Mouse (Mus musculus) heart, postnatal 36 days (tissue): ENCODE results near the gene Slc8a3. TPM values are rescaled to one million over a fixed set of nuclear protein-coding genes. Genes with fewer than 3 reads are reported as not detected.

Experiments used
- DNase-seq, 2 experiments: peaks; one replicate each; pipeline ENCODE4 v3.0.0; 2021 to 2022
- intact Hi-C: fragments of 180-260 bp; cut with DNase I; formaldehyde crosslinking; loops from one replicate; pipeline ENCODE4 v1.15.1; 2025
- total RNA-seq, 2 experiments: library from RNA; stranded (reverse); gene quantifications; 2 replicates each; pipeline ENCODE4 v1.2.3; 2021

Gene Slc8a3
- total RNA-seq, 2 experiments from 2014 or later: 0.22 TPM; not detected in 1

DNA sequence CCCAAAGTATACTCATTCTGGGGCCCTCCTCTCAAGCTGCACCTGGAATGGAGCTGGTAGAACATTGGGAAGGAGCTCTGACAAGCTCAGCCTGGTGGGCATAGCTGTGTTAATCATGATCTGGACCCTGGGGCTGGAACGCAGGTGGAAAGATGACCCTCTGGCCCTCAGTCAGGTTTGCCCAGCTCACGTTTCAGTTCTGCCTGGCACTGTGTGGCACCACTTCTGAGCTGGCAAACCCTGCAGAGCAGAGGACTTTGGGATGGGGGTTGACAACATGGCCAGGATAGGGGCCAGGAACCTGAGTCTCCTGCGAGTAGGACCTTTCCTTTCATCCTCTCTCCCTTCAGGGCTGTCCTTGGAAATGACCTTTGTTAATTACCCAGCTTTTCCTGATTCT is 146.3 kb downstream of the Slc8a3 start:
- intact Hi-C loops: no loop called here
- DNase-seq: no peak

DNA sequence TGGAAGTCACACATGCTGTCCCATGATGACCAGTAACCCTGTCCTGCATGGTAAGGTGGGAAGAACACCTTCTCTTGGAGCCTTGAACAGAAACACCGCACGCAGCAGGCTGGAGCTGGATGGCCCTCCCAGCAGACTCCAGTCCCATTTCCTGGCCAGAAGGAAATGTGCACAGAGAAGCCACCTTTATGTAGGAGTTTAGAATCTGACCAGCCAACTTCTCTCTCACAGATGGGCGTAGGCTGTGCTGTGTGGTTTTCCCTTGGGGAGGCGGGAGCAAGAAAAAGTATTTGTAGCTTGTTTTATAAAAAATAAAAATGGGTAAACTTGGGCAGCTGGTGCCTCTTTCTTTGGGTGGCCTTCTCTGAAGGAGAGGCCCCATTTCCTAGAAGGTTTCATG is 146.9 kb downstream of the Slc8a3 start:
- DNase-seq: no peak
- intact Hi-C loops: no loop called here

- intact Hi-C loops: no loop called here
- DNase-seq: no peak
Measured at GRCm38 (mm10) chr12:81184967-81185366, 148.0 kb downstream of the Slc8a3 start.

- intact Hi-C loops: loop anchor here (1.0 kb wide), 1 partner anchor 200 kb away; no protein-coding TSS in a partner anchor
- peak; percentile 63 to 73 for DNase-seq
Measured at GRCm38 (mm10) chr12:81182073-81182472, 150.9 kb downstream of the Slc8a3 start.

DNA sequence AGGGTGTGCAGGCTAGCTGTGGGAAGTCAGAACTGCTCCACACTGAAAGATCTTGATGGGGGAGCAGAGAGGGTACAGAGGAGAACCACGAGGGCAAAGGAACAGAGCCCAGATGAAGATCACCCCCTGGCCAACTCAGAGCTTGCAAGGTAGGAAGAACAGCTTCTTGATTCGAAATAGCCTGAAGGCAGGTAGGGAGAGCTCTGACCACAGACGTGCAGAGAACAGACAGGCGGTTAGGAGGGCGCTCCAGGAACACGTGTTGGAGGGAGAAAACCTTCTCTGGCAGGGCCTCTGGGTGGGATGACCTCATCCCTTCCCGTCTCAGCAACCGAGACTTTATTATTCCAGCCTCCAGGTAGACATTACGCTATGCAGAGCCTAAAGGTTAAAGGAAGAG is 157.7 kb downstream of the Slc8a3 start:
- no peak for DNase-seq
- intact Hi-C loops: no loop called here

DNA sequence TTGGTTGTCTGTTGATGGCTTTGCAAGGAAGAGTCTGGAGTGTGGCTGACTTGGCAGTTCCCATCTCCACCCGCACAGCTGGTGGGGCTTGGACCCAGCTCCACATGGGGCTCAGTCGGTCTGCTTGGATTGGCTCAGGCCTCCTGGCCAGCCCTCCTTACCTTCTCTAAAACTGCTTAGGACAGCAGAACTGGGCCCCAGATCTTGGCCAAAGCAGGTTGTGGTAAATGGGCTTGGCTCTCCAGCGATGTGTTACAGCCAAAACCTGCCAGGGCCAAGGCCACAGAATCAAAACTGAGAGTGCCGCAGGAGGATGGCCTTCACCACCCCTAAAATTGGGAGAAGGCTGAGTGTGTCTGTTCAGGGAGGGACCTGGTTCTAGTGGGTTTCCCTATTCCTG is 159.1 kb downstream of the Slc8a3 start:
- no peak for DNase-seq
- intact Hi-C loops: no loop called here

- intact Hi-C loops: no loop called here
- DNase-seq: no peak
Measured at GRCm38 (mm10) chr12:81173011-81173410, 160.0 kb downstream of the Slc8a3 start.

DNA sequence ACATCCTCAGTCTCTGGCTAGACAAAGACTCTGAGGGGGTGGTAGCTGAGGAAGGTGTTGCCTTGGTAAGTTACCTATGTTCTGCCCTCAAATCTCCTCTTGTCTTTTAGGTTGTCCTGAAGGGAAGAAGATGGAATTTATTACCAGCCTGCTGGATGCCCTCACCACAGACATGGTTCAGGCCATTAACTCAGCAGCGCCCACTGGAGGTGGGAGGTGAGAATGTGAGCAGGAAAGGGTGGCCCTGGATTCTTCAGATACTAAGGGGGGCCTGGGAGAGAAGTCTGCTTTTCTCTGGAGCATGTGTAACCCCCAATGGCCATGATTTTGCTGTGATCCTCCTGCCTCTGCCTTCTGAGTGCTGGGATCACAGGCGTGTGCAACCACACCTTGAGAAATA is 162.9 kb downstream of the Slc8a3 start:
- DNase-seq: no peak
- intact Hi-C loops: no loop called here

DNA sequence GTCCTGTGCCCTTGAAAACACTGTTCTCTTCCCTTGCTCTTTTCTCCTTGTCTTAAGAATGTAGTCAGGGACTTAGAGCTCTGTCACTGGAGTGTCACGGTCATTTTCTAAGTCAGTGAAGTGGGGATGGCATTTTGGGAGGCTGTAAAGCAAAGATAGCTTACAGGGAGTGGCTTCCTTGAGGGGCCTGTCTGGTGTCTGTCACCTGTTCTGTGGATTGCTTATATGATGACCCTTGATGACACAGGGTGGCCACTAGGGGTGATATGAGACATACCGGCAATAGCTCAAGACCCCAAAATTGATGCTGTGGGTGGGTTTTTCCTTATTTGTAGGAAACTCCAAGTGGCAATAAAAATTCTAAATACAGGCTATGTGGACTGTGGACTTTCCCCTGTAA is 164.5 kb downstream of the Slc8a3 start:
- intact Hi-C loops: no loop called here

DNA sequence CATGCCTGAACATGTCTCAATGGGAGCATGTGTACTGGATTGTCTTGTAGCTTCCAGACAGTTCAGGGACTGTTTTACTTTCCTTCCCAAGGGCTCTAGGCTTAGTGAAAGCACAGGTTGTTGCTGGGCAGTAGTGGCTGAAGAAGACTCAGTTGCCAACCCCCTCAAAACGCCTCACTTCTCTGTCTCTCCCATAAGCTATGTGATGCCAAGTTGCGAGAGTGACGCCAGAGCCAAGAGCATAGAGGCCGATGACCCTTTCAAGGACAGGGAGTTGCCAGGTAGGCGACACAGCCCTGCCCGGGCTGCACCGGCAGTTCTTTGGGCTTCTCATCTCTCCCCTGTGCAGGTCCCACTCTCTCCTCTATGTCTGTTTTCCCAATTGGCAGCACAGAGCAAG is 164.9 kb downstream of the Slc8a3 start:
- no peak for DNase-seq
- intact Hi-C loops: no loop called here

More for the DNA sequence above, 164.5 kb downstream of the Slc8a3 start:
- no peak for DNase-seq

DNA sequence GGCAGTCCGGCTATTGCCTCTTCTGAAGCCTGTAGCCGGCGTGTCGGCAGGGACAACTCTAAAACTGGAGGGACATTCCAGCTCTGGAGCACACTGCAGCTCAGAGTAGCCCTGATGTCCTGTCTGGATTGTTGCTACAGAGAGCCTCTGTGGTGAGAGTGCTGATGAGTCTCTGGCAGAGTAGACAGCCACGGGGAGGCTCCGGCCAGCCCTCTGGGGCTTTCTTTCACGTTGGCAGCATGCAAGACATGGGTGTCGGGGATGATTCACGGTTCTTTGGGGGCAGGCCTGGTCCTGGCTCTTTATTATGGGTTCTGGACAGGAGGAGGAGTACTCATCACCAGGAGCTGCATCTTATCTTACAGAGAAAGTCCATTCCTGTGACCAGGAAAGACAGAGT is 165.8 kb downstream of the Slc8a3 start:
- DNase-seq: no peak
- intact Hi-C loops: no loop called here

GRCm38 (mm10) chr12:81166615-81167014 is 166.4 kb downstream of the Slc8a3 start:
- intact Hi-C loops: no loop called here
- no peak for DNase-seq

- DNase-seq: no peak
Measured at GRCm38 (mm10) chr12:81166092-81166491, 166.9 kb downstream of the Slc8a3 start.

DNA sequence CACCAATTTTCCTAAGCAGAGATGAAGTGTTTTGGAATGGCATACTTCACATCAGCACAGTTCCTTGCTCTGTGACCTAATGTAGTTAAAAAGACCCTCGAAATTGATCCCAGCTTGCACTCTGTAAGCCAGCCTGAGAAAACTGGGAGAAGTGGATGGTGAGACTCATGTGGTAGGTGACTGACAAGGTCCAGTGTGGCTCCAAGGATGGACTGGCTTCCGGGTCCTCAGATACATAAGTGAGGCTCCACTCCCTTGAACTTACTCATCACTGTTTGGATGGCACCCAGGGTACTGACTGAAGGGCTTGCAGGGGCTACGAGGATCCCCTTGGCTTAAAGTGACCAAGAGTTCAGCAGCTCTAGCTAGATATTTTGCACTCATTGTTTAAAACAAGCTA is 169.4 kb downstream of the Slc8a3 start:
- intact Hi-C loops: no loop called here

More at GRCm38 (mm10) chr12:81166092-81166491, 166.9 kb downstream of the Slc8a3 start:
- intact Hi-C loops: no loop called here

GRCm38 (mm10) chr12:81163131-81163530 is 169.8 kb downstream of the Slc8a3 start:
- intact Hi-C loops: no loop called here
- DNase-seq: no peak

More for the DNA sequence above, 169.4 kb downstream of the Slc8a3 start:
- no peak for DNase-seq

DNA sequence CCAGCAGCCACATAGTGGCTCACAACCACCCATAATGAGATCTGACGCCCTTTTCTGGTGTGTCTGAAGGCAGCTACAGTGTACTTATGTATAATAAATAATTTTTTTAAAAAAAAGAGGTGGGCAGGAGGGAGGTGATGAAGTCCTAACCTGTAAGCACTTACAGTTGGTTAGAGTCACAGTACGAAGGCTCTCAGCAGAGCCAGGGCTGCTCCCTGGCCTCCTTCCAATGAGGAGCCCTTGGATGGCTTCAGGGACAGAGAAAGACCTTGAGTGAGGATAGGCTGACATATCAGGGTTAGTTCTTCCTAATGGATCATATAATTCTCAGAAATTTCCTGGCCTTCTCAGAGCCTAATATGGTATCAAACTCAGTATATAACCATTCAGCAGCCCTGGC is 171.7 kb downstream of the Slc8a3 start:
- intact Hi-C loops: no loop called here
- DNase-seq: no peak

DNA sequence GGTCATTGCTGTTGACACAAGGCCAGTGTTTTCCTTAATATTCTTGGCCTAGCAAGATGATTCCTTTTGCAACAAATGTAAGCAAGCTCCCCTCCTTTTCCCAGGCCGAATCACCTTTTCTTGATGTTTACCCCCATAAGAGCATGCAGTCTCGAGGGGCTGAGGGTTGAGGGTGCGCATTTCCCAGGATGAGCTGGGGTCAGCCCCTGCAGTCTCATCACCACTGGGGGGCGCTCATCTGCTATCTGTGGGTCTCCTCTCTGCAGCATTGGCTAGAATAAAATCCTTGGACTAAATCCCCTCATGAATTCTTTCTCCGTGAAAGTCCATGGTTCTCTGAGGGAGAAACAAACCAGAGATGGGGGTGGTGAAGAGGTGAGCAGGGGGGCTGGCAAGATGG is 172.1 kb downstream of the Slc8a3 start:
- DNase-seq: no peak
- intact Hi-C loops: no loop called here

DNA sequence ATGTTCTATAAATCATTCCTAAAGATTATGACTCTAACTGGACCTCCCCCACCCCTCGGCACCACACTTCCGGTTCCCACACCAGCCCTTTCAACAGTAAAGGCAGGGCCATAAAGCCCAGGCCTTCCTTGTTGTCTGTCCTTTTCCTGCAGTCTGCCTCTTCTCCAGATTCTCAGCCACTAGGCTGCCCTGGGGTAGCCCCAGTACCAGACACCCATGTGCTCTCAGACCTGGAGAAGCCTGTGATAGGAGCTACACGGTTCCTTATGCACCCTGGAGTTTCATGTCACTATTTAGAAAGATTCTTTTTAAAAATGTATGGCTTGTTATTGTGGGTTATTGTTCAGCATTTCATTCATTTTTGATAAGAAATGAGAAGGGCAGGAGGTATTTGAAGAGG is 172.6 kb downstream of the Slc8a3 start:
- intact Hi-C loops: no loop called here

GRCm38 (mm10) chr12:81159947-81160346 is 173.0 kb downstream of the Slc8a3 start:
- no peak for DNase-seq
- intact Hi-C loops: no loop called here

More for the DNA sequence above, 172.6 kb downstream of the Slc8a3 start:
- DNase-seq: no peak

GRCm38 (mm10) chr12:81156841-81157240 is 176.1 kb downstream of the Slc8a3 start:
- intact Hi-C loops: no loop called here
- DNase-seq: no peak

DNA sequence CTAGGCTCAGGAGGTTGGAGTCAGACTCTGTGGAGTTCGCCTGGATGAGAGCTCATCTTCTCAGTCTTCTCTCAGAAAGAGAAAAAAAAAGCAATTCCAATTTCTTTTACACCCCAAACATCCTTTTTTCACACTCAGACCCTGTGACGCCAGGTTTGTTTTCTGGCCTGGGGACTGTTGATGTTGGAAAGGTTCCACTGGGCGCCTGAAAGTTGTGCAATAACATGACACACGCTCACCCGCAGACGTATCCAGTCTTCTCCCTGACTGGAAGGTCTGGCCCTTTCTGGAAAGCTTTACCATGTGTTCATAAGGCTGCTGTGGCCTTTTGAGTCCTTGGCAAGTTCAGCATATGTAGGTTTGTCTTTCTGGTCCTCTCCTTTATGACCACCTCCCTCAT is 177.3 kb downstream of the Slc8a3 start:
- DNase-seq: peak; percentile 65 to 70

GRCm38 (mm10) chr12:81152082-81152481 is 180.9 kb downstream of the Slc8a3 start:
- DNase-seq: no peak
- intact Hi-C loops: no loop called here

More for the DNA sequence above, 177.3 kb downstream of the Slc8a3 start:
- intact Hi-C loops: no loop called here

GRCm38 (mm10) chr12:81150917-81151316 is 182.1 kb downstream of the Slc8a3 start:
- intact Hi-C loops: no loop called here
- peak; percentile 29 to 39 for DNase-seq
